Mouse (Mus musculus): Measurements from ENCODE around the gene 4930453N24Rik.
A peak's percentile ranks its signal among the peaks of the same experiment; 100 is the strongest.

Gene 4930453N24Rik

GRCm38 (mm10) chr16:64770521-64771430 is at the start of gene 4930453N24Rik:
Gene 4930453N24Rik (minus strand): TSS chr16:64771161.
- peak; percentile 70 to 79 for DNase-seq (ENCODE audit: low spot score in 2 of 2)

- DNase-seq (ENCODE audit: low spot score in 2 of 2): no peak
These were observed 46.3 kb upstream of the 4930453N24Rik start for GRCm38 (mm10) chr16:64817094-64817765.

GRCm38 (mm10) chr16:64803041-64803440 is 32.1 kb upstream of the 4930453N24Rik start:
- no peak for DNase-seq (ENCODE audit: low spot score in 2 of 2)

GRCm38 (mm10) chr16:64801638-64802037 is 30.7 kb upstream of the 4930453N24Rik start:
- no peak for DNase-seq (ENCODE audit: low spot score in 2 of 2)

- DNase-seq (ENCODE audit: low spot score in 2 of 2): no peak
These were observed 29.4 kb upstream of the 4930453N24Rik start for GRCm38 (mm10) chr16:64800393-64800792.

- DNase-seq (ENCODE audit: low spot score in 2 of 2): no peak
These were observed 23.8 kb upstream of the 4930453N24Rik start for GRCm38 (mm10) chr16:64794802-64795201.

GRCm38 (mm10) chr16:64789706-64790105 is 18.7 kb upstream of the 4930453N24Rik start:
- no peak for DNase-seq (ENCODE audit: low spot score in 2 of 2)

- DNase-seq (ENCODE audit: low spot score in 2 of 2): no peak
These were observed 4.6 kb upstream of the 4930453N24Rik start for GRCm38 (mm10) chr16:64775516-64775915.

- DNase-seq (ENCODE audit: low spot score in 2 of 2): no peak
These were observed 464 bp upstream of the 4930453N24Rik start for GRCm38 (mm10) chr16:64771431-64771818.

GRCm38 (mm10) chr16:64766696-64767300 is 4.2 kb downstream of the 4930453N24Rik start:
- DNase-seq (ENCODE audit: low spot score in 2 of 2): no peak

GRCm38 (mm10) chr16:64759245-64759626 is 11.7 kb downstream of the 4930453N24Rik start:
- no peak for DNase-seq (ENCODE audit: low spot score in 2 of 2)

- no peak for DNase-seq (ENCODE audit: low spot score in 2 of 2)
These were observed 12.3 kb downstream of the 4930453N24Rik start for GRCm38 (mm10) chr16:64758561-64759244.

GRCm38 (mm10) chr16:64757666-64758400 is 13.1 kb downstream of the 4930453N24Rik start:
- DNase-seq (ENCODE audit: low spot score in 2 of 2): no peak

- no peak for DNase-seq (ENCODE audit: low spot score in 2 of 2)
These were observed 14.6 kb downstream of the 4930453N24Rik start for GRCm38 (mm10) chr16:64756321-64756720.

GRCm38 (mm10) chr16:64754743-64755139 is 16.2 kb downstream of the 4930453N24Rik start:
- no peak for DNase-seq (ENCODE audit: low spot score in 2 of 2)

GRCm38 (mm10) chr16:64753990-64754742 is 16.8 kb downstream of the 4930453N24Rik start:
- DNase-seq (ENCODE audit: low spot score in 2 of 2): no peak

- DNase-seq (ENCODE audit: low spot score in 2 of 2): peak; percentile 35 to 66
These were observed 22.7 kb downstream of the 4930453N24Rik start for GRCm38 (mm10) chr16:64748237-64748636.

GRCm38 (mm10) chr16:64745089-64745488 is 25.9 kb downstream of the 4930453N24Rik start:
- no peak for DNase-seq (ENCODE audit: low spot score in 2 of 2)

- no peak for DNase-seq (ENCODE audit: low spot score in 2 of 2)
These were observed 33.7 kb downstream of the 4930453N24Rik start for GRCm38 (mm10) chr16:64737289-64737688.
